Mouse (Mus musculus): Measurements from ENCODE around the gene Gm28047. TPM values are rescaled to one million over a fixed set of nuclear protein-coding genes. Genes with fewer than 3 reads are reported as not detected.
A peak's percentile ranks its signal among the peaks of the same experiment; 100 is the strongest.

Gm28047 gene
- polyA plus RNA-seq, 1 experiment, result not detected

DNA sequence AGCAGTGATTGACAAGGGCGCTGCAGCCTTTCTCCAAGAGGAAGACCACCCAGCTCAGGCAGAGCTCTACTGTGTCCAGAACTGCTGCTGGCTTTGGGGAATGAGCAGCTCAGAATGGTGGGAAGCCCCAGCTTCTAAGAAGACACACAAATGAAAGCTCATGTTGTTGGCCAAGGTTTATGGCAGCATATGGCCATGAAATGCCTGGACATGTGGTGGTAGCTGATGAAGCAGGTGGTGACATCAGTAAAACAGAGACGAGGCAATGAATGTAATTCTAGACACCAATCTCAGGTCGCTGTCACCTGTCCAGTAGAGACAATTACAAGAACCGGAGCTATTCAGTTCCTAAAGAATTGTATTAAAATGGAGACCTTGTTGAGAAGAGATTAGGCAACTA is 80.1 kb downstream of the Gm28047 start:
- peak; percentile 95 to 98 for DNase-seq
- WGBS, result 15% methylated on average over 4 of the region's 4 CpGs
- Histone ChIP-seq H3K4me3 (replicated peaks; ENCODE audit: insufficient read depth, low read depth, low read length) (no peak overlapping the region), H3K27ac (ENCODE audit: insufficient read depth, low read length) (peak overlapping the region; percentile 62), H3K27me3 (ENCODE audit: control insufficient read depth, insufficient read depth, low read length) (no peaks in the 10 kb centered on the region), H3K4me1 (ENCODE audit: control insufficient read depth, insufficient read depth, low read length) (peaks cover 29% of the 10 kb centered on the region)
- TF ChIP-seq CTCF (IDR thresholded peaks at IDR 0.05; ENCODE audit: borderline replicate concordance, insufficient read depth, low read depth, low read length) (no peak), POLR2A (IDR thresholded peaks at IDR 0.05; ENCODE audit: borderline replicate concordance, insufficient read depth, low read length) (peak; percentile 46; the same call in 1 of the 2 replicates)

DNA sequence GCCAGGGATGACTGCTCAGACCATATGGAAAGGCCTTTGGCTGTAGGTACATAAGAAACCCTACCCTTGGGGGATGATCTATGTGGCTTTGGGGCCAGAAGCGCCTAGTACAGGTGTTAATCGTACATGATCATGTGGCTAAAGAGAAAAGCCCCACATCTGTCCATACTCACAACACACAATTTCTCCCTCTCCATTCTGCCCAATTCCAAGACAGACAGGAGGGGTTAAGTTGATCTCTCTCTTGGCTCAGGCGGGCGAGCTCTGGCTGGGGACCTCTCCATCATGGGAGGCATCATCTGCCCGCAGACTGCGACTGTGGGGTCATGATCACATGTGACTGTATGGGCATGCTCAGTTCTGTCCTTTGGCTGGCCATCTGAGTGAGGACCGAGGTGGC is 90.9 kb downstream of the Gm28047 start:
- H3K4me1 ChIP-seq (ENCODE audit: control insufficient read depth, insufficient read depth, low read length), result peaks cover 42% of the 10 kb centered on the region
- H3K4me3 ChIP-seq (replicated peaks; ENCODE audit: insufficient read depth, low read depth, low read length), result no peak overlapping the region
- DNase-seq, result peak in 1 of 2 experiments; percentile 38
- WGBS, result 63% methylated on average over 7 of the region's 7 CpGs
- TF ChIP-seq POLR2A (IDR thresholded peaks at IDR 0.05; ENCODE audit: borderline replicate concordance, insufficient read depth, low read length), result no peak
- TF ChIP-seq CTCF (IDR thresholded peaks at IDR 0.05; ENCODE audit: borderline replicate concordance, insufficient read depth, low read depth, low read length), result no peak
- H3K27me3 ChIP-seq (ENCODE audit: control insufficient read depth, insufficient read depth, low read length), result no peaks in the 10 kb centered on the region
- peak overlapping the region; percentile 78 for H3K27ac ChIP-seq (ENCODE audit: insufficient read depth, low read length)

DNA sequence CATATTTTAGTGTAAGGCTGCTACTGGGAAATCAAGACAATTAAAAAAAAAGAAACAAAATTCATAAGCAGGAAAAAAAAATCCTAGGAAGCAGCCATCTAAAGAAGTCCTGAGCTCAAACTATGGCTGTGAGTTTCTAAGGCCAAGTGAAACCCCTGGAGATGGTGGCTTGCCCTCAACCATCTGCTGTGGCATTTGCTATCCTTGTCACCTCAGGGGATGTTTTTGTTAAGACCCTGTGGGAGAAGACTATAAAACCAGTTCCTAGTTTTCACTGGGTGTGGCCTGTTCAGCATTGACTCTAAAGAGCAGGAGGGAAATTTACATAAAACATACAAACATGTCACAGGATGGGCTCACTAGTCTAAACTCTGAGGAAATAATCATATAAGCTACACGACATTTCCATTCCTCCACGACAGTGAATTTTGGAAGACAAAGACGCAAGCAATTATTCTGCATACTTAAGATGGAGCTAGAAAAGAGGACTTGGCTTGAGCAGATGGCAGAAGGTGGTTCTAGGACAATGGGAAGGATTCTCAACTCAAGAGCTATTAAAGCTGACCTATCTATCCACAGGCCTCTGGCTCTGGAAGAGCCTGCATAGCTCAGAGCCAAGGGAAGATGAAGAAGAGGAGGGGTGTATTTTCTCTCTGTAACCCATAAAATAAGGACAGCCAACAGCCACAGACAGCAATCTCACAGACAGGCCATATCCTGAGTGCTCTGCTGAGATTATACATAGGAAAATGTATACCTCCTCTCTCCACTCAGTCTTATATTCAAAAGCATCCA is 92.6 kb downstream of the Gm28047 start:
- WGBS, result 7% methylated on average over 3 of the region's 3 CpGs
- H3K4me1 ChIP-seq (ENCODE audit: control insufficient read depth, insufficient read depth, low read length), result peaks cover 42% of the 10 kb centered on the region
- no peaks in the 10 kb centered on the region for H3K27me3 ChIP-seq (ENCODE audit: control insufficient read depth, insufficient read depth, low read length)
- no peak overlapping the region for H3K4me3 ChIP-seq (replicated peaks; ENCODE audit: insufficient read depth, low read depth, low read length)
- no peak for TF ChIP-seq CTCF (IDR thresholded peaks at IDR 0.05; ENCODE audit: borderline replicate concordance, insufficient read depth, low read depth, low read length)
- no peak; the same call in 1 of the 2 replicates for TF ChIP-seq POLR2A (IDR thresholded peaks at IDR 0.05; ENCODE audit: borderline replicate concordance, insufficient read depth, low read length)
- H3K27ac ChIP-seq (ENCODE audit: insufficient read depth, low read length), result peak overlapping the region; percentile 99
- DNase-seq, result peak; percentile 31 to 86

DNA sequence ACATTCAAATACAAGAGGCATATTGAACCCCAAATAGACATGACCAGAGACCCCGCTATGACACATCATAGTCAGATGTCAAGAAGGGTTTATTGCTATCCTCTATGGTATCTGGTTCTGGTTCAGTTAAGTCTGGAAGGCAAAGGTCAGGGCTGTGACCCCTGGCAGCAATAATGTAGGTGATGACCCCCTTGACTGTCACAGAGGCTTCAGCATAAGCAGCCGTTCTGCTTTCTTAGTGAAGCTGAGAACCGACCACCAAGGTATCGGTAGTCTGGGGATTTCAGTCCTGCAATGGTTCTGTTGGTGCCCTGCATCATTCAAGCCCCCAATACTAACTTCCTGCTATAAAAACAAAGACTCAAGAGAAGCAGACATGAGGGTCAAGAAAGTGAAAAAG is 93.3 kb downstream of the Gm28047 start:
- H3K4me1 ChIP-seq (ENCODE audit: control insufficient read depth, insufficient read depth, low read length), result peaks cover 42% of the 10 kb centered on the region
- H3K27ac ChIP-seq (ENCODE audit: insufficient read depth, low read length), result peak overlapping the region; percentile 99
- peak in 1 of 2 experiments; percentile 23 for DNase-seq
- H3K27me3 ChIP-seq (ENCODE audit: control insufficient read depth, insufficient read depth, low read length), result no peaks in the 10 kb centered on the region
- 80% methylated on average over 4 of the region's 4 CpGs for WGBS
- TF ChIP-seq POLR2A (IDR thresholded peaks at IDR 0.05; ENCODE audit: borderline replicate concordance, insufficient read depth, low read length) (no peak), CTCF (IDR thresholded peaks at IDR 0.05; ENCODE audit: borderline replicate concordance, insufficient read depth, low read depth, low read length) (no peak)
- H3K4me3 ChIP-seq (replicated peaks; ENCODE audit: insufficient read depth, low read depth, low read length), result no peak overlapping the region

DNA sequence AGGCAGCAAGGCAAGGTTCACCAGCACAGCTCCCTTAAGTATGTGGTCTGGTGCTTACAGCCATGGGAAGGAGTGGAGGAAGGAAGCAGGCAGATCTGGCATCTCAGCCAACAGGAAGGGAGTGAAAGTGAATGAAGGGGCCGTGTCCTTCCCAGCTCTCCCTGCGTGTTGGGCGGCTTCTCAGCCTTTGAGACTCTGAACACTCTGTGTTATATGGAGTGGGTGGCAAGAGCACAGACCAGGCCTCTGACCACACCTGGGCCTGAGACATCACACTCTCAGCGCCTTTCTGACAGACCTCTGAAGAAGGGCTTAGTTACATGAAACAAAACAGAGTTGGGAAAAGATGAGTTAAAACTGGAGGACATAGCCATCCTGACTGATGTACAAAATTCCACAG is 94.3 kb downstream of the Gm28047 start:
- no peak for TF ChIP-seq POLR2A (IDR thresholded peaks at IDR 0.05; ENCODE audit: borderline replicate concordance, insufficient read depth, low read length)
- TF ChIP-seq CTCF (IDR thresholded peaks at IDR 0.05; ENCODE audit: borderline replicate concordance, insufficient read depth, low read depth, low read length), result no peak
- Histone ChIP-seq H3K4me3 (replicated peaks; ENCODE audit: insufficient read depth, low read depth, low read length) (no peak overlapping the region), H3K27me3 (ENCODE audit: control insufficient read depth, insufficient read depth, low read length) (no peaks in the 10 kb centered on the region), H3K4me1 (ENCODE audit: control insufficient read depth, insufficient read depth, low read length) (peaks cover 42% of the 10 kb centered on the region), H3K27ac (ENCODE audit: insufficient read depth, low read length) (peak overlapping the region; percentile 94)
- 83% methylated on average over 4 of the region's 4 CpGs for WGBS
- DNase-seq, result peak in 1 of 2 experiments; percentile 25

DNA sequence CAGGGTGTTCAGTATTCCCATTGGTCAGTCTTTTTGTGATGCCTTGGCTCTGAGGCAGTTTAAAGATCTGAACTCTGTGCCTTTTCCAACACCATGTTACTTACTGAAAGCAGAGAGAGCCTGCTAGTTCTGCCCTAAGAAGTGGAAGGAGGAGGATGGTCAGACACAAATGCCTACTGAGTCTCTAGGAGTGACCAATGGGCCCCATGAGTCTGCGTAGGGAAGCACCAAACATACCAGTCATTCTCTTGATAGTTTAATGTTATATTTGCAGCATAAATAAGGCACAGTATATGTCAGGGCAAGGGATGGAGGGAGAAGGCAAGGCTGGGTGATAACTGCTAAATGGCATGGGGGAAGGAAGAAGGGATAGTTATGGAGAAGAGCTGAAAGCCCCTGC is 96.5 kb downstream of the Gm28047 start:
- peak in 1 of 2 experiments; percentile 8 for DNase-seq
- TF ChIP-seq CTCF (IDR thresholded peaks at IDR 0.05; ENCODE audit: borderline replicate concordance, insufficient read depth, low read depth, low read length) (no peak), POLR2A (IDR thresholded peaks at IDR 0.05; ENCODE audit: borderline replicate concordance, insufficient read depth, low read length) (no peak)
- Histone ChIP-seq H3K27me3 (ENCODE audit: control insufficient read depth, insufficient read depth, low read length) (no peaks in the 10 kb centered on the region), H3K4me3 (replicated peaks; ENCODE audit: insufficient read depth, low read depth, low read length) (no peak overlapping the region), H3K27ac (ENCODE audit: insufficient read depth, low read length) (no peak overlapping the region), H3K4me1 (ENCODE audit: control insufficient read depth, insufficient read depth, low read length) (peaks cover 41% of the 10 kb centered on the region)
- WGBS, result 100% methylated on average over 1 of the region's 1 CpGs

DNA sequence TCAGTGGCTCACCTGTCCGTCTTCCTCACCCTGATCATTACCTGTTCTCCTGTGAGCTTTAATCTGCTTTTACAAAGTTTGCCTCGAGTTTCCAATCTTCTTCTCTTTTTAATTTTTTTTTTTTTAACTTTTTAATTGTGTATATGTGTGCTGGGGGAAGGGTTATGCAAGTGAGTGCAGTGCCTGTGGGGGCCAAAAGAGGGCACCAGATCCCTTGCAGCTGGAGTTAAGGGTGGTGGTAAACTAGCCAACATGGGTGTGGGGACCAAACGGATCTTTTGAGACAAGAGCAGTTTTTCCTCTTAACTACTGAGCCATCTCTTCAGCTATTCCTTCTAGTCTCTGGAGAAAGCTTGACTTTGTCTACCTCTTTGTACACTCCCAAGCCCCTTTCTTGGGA is 96.9 kb downstream of the Gm28047 start:
- Histone ChIP-seq H3K27me3 (ENCODE audit: control insufficient read depth, insufficient read depth, low read length) (no peaks in the 10 kb centered on the region), H3K27ac (ENCODE audit: insufficient read depth, low read length) (no peak overlapping the region), H3K4me3 (replicated peaks; ENCODE audit: insufficient read depth, low read depth, low read length) (no peak overlapping the region), H3K4me1 (ENCODE audit: control insufficient read depth, insufficient read depth, low read length) (peaks cover 36% of the 10 kb centered on the region)
- DNase-seq, result peak in 1 of 2 experiments; percentile 24
- TF ChIP-seq POLR2A (IDR thresholded peaks at IDR 0.05; ENCODE audit: borderline replicate concordance, insufficient read depth, low read length) (no peak), CTCF (IDR thresholded peaks at IDR 0.05; ENCODE audit: borderline replicate concordance, insufficient read depth, low read depth, low read length) (peak; percentile 61; the same call in 1 of the 2 replicates)
- 72% methylated on average over 3 of the region's 3 CpGs for WGBS
